Mouse (Mus musculus): ENCODE measurements around the gene Vps36. TPM values are rescaled to one million over a fixed set of nuclear protein-coding genes. Genes with fewer than 3 reads are reported as not detected.
A peak's percentile ranks its signal among the peaks of the same experiment; 100 is the strongest.

Gene Vps36
- total RNA-seq (2012; rRNA removed): 21.7 and 23.2 TPM in 2 replicates
- 10 to 100 TPM in 1 of 2 experiments, not detected in 1; 27.9 TPM for polyA plus RNA-seq (2012; ENCODE audit: insufficient read depth in 1 of 2, insufficient read length in 2 of 2, low read depth in 1 of 2, low replicate concordance in 2 of 2, missing spikeins in 1 of 2)

DNA sequence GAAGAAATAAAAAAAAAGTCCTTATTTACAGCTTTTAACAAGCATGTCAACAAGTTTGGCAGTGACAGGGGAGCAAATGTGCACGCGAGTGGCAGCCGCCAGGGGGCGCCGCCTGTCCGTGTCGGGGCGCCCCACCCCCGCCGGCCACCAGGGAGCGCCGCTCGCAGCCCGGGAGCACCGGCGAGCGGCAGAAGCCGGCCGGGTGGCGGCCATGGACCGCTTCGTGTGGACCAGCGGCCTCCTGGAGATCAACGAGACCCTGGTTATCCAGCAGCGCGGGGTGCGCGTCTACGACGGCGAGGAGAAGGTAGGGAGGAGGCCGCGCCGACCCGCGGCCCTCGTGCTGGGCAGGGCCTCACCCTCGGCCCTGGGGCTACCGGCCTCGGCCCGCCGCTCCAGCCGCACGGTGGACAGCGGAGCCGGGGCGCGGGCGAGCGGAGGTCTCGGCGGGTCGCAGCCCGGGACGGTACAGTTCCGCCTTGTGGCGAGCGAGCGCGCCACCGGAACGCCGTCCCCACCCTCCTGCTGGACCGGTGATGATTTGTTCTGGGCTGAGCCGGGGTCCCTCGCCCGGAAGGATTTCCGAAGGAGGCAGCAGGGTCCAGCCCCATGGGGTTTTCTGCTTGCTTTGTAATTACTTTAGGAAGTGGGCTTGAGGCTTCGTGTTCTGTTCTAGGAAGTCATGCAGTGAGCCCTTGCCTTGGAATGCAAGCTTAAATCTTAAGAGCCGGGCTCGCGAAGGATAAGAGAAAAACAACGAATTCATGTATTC lies at the start of gene Vps36:
Vps36 (plus strand) TSS at position 150 of the 772 bp plus-strand sequence.
- Histone ChIP-seq H3K9ac (ENCODE audit: control insufficient read depth, low read depth, low read length, poor library complexity, severe bottlenecking) (peak within 1 kb of the TSS; percentile 79), H3K27ac (ENCODE audit: control insufficient read depth, low read depth, low read length) (peak within 1 kb of the TSS; percentile 63), H3K4me3 (ENCODE audit: control insufficient read depth in 1 of 2, insufficient read depth in 1 of 2, low read depth in 2 of 2, low read length in 2 of 2) (peak within 1 kb of the TSS; percentile 72 to 99), H3K27me3 (ENCODE audit: control insufficient read depth in 1 of 2, insufficient read depth in 2 of 2, low read length in 2 of 2) (no peaks in the 10 kb centered on the region), H3K4me1 (ENCODE audit: control insufficient read depth in 1 of 2, insufficient read depth in 2 of 2, low read length in 2 of 2) (peaks cover 8 to 10% of the 10 kb centered on the region in 2 experiments; a peak in 3 of 4 replicates), H3K9me3 (replicated peaks; ENCODE audit: insufficient read depth, low read length) (no peaks in the 10 kb centered on the region), H3K79me2 (ENCODE audit: control insufficient read depth, insufficient read depth, low read length, poor library complexity) (peaks cover 11% of the 10 kb centered on the region), H3K36me3 (ENCODE audit: control insufficient read depth in 1 of 2, insufficient read depth in 2 of 2, low read length in 2 of 2) (peaks cover 0 to 13% of the 10 kb centered on the region in 2 experiments; a peak in 2 of 4 replicates)
- TF ChIP-seq TAL1 (IDR thresholded peaks at IDR 0.05; ENCODE audit: low read length) (no peak), MEF2A (IDR thresholded peaks at IDR 0.05; ENCODE audit: extremely low read depth, insufficient replicate concordance, low read depth, low read length, poor library complexity, severe bottlenecking) (no peak), HCFC1 (IDR thresholded peaks at IDR 0.05; ENCODE audit: low read depth, low read length) (peak; percentile 27), POLR2AphosphoS2 (IDR thresholded peaks at IDR 0.05; ENCODE audit: low read length) (no peak), RCOR1 (IDR thresholded peaks at IDR 0.05; ENCODE audit: low read depth, low read length) (no peak), USF1 (IDR thresholded peaks at IDR 0.05; ENCODE audit: low read depth, low read length) (no peak), ZC3H11A (IDR thresholded peaks at IDR 0.05; ENCODE audit: low read depth, low read length) (no peak), SMC3 (IDR thresholded peaks at IDR 0.05; ENCODE audit: low read depth, low read length) (peak; percentile 77), KAT2A (conservative IDR thresholded peaks at IDR 0.05; ENCODE audit: low read depth, low read length) (peak; percentile 2; the same call in 1 of the 2 replicates), UBTF (IDR thresholded peaks at IDR 0.05; ENCODE audit: borderline replicate concordance, insufficient read depth, low read depth, low read length) (0 out of 2 replicates have a peak, but pooled peaks have one; percentile 64), MAFK (IDR thresholded peaks at IDR 0.05; ENCODE audit: borderline replicate concordance, low read depth, low read length) (no peak), ZMIZ1 (IDR thresholded peaks at IDR 0.05; ENCODE audit: low read depth, low read length) (peak; percentile 43; the same call in 1 of the 2 replicates), MYB (IDR thresholded peaks at IDR 0.05; ENCODE audit: low read depth, low read length) (no peak), ZKSCAN1 (IDR thresholded peaks at IDR 0.05; ENCODE audit: low read depth, low read length) (no peak), EP300 (IDR thresholded peaks at IDR 0.05; ENCODE audit: low read depth in 1 of 2, low read length in 2 of 2) (no peak), USF2 (IDR thresholded peaks at IDR 0.05; ENCODE audit: borderline replicate concordance in 1 of 2, insufficient read depth in 1 of 2, low read depth in 1 of 2, low read length in 2 of 2) (no peak), TBP (IDR thresholded peaks at IDR 0.05; ENCODE audit: low read depth, low read length) (no peak; the same call in 1 of the 2 replicates), CTCF (IDR thresholded peaks at IDR 0.05 in 2 of 3, conservative IDR thresholded peaks at IDR 0.05 in 1 of 3; ENCODE audit: control insufficient read depth in 1 of 3, insufficient read depth in 1 of 3, low read depth in 2 of 3, low read length in 3 of 3, poor library complexity in 1 of 3, severe bottlenecking in 1 of 3) (peak in 2 of 3 experiments; percentile 90 to 100; a peak in 5 of 6 replicates), CHD1 (IDR thresholded peaks at IDR 0.05; ENCODE audit: low read depth, low read length) (no peak), NELFE (IDR thresholded peaks at IDR 0.05; ENCODE audit: low read depth, low read length) (peak; percentile 75), GATA1 (IDR thresholded peaks at IDR 0.05; ENCODE audit: low read depth, low read length) (no peak), NRF1 (IDR thresholded peaks at IDR 0.05; ENCODE audit: insufficient read depth, low read depth, low read length, poor library complexity, severe bottlenecking) (no peak), RAD21 (IDR thresholded peaks at IDR 0.05; ENCODE audit: low read depth, low read length) (peak; percentile 56), MAX (IDR thresholded peaks at IDR 0.05; ENCODE audit: low read length) (0 out of 2 replicates have a peak, but pooled peaks have one; percentile 43), CHD2 (IDR thresholded peaks at IDR 0.05; ENCODE audit: low read length) (no peak), ELF1 (IDR thresholded peaks at IDR 0.05; ENCODE audit: low read depth, low read length) (no peak), BHLHE40 (IDR thresholded peaks at IDR 0.05; ENCODE audit: borderline replicate concordance, low read depth, low read length) (no peak; the same call in 1 of the 2 replicates), SIN3A (IDR thresholded peaks at IDR 0.05; ENCODE audit: low read length) (peak; percentile 74; the same call in 1 of the 2 replicates), MXI1 (IDR thresholded peaks at IDR 0.05; ENCODE audit: low read depth, low read length) (peak; percentile 88; the same call in 1 of the 2 replicates), POLR2A (IDR thresholded peaks at IDR 0.05; ENCODE audit: control insufficient read depth in 1 of 2, insufficient read depth in 1 of 2, low read depth in 1 of 2, low read length in 2 of 2, poor library complexity in 1 of 2) (peak; percentile 80 to 89), JUND (IDR thresholded peaks at IDR 0.05; ENCODE audit: low read depth, low read length) (no peak)
- peak; percentile 87 for DNase-seq (ENCODE audit: low read depth, low spot score)

Data from MEL (cell line).